Mouse (Mus musculus) small intestine, adult 2 months (tissue): ENCODE results near the gene Baiap2l2.

Source experiments
- CTCF ChIP-seq: fragments of 200-500 bp; IDR thresholded peaks from 2 replicates; pipeline ENCODE4 v1.5.1; 2012; ENCODE audit warnings: low read depth, mild to moderate bottlenecking, control low read depth, inconsistent platforms, low read length, moderate library complexity, mixed read lengths; ENCODE audit not compliant: insufficient replicate concordance, insufficient read length; ENCODE audit errors: extremely low read depth
- POLR2A ChIP-seq: fragments of 200-500 bp; IDR thresholded peaks from 2 replicates; pipeline ENCODE4 v1.6.1; 2012; ENCODE audit warnings: low read depth, mild to moderate bottlenecking, control low read depth, inconsistent platforms, low read length, moderate library complexity

GRCm38 (mm10) chr15:79210357-79210756, 75.0 kb downstream of the Baiap2l2 start:
- TF ChIP-seq CTCF (no peak), POLR2A (no peak)
